Comparison of ENCODE assay signal across 22 mouse cellular contexts in the genomic region with DNA sequence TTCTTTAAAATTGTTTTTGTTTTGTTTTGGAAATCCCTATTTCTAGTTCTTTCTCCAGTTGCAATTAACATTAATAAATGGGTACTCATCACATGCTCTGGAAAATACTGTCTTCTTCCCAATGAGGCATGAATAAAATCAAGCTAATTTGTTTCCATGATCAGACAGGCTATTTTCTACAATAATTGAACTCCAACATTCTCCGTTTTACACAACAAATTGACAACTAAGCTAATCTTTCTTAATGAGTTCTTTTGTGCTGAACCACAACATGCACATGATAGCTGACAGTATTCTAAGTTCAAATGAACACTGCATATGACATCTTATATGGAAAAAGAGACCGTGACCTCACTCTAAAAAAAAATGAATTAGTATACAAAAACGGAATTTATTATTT.
"Had no signal": no experiment of that assay in that cellular context is flagged by ENCODE, and none has a peak within 500 bp of the region (broad histone marks: within the 10 kb centered on the region; RNA-seq: fewer than 3 reads in every experiment).

No protein-coding gene starts in this region.

- DNase-seq: heart, postnatal 10 days; heart, postnatal 14 days; heart, postnatal 36 days; heart, postnatal 4 days; kidney, adult 11 months; kidney, adult 18-20 months; kidney, adult 2 months; kidney, adult 8-10 months; kidney, adult 9 months; kidney, postnatal 10 days; kidney, postnatal 14 days; kidney, postnatal 25 days; kidney, postnatal 36 days; kidney, postnatal 4 days; layer of hippocampus, adult 9-11 months; layer of hippocampus, postnatal 36 days had no signal

- ATAC-seq: hindbrain, embryonic 16.5 days; hindbrain, postnatal 0 days; inflammation-experienced regulatory T-cells, adult 6 months; intestine, embryonic 15.5 days; intestine, embryonic 16.5 days; intestine, postnatal 0 days had no signal
